Mouse (Mus musculus) central nervous system, embryonic 18 days (tissue): ENCODE data around the gene B4gat1. TPM values are rescaled to one million over a fixed set of nuclear protein-coding genes. Genes with fewer than 3 reads are reported as not detected.

Experiments
- polyA plus RNA-seq: library from polyadenylated mRNA; depleted of rRNA; stranded (reverse); fragments of >200 nt; gene quantifications from 2 replicates; pipeline ENCODE4 v1.2.3, GENCODE M21; 2012; rRNA removed

Gene B4gat1
- 56.5 and 59.7 TPM in 2 replicates for polyA plus RNA-seq

GRCm38 (mm10) chr19:5038709-5039156 is at the start of gene B4gat1, which contains the start of gene AC124502.3:
TSS of gene B4gat1 (plus strand) at chr19:5038826.
TSS of gene AC124502.3 (plus strand) at chr19:5038891.

DNA sequence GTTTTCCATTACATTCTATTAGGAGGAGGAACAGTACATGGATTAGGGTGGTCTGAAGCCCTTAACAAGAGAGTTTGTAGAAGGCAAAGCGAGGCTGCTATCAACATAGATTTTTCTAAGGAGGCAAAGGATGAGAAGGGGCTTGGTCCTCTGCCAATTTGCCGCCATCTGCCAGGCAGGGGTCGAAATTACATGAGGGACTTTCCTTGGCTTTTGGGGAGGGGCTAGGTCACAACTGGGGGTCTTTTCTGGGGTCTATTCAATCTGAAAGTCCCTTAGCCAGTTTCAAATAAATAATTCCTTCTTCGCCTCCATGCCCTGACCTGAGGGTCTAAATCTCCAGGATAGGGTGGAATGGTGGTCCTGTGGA is 48.4 kb upstream of the B4gat1 start, which contains the start of gene Npas4:
TSS of gene Npas4 (minus strand) at position 61 of the 370 bp plus-strand sequence.

DNA sequence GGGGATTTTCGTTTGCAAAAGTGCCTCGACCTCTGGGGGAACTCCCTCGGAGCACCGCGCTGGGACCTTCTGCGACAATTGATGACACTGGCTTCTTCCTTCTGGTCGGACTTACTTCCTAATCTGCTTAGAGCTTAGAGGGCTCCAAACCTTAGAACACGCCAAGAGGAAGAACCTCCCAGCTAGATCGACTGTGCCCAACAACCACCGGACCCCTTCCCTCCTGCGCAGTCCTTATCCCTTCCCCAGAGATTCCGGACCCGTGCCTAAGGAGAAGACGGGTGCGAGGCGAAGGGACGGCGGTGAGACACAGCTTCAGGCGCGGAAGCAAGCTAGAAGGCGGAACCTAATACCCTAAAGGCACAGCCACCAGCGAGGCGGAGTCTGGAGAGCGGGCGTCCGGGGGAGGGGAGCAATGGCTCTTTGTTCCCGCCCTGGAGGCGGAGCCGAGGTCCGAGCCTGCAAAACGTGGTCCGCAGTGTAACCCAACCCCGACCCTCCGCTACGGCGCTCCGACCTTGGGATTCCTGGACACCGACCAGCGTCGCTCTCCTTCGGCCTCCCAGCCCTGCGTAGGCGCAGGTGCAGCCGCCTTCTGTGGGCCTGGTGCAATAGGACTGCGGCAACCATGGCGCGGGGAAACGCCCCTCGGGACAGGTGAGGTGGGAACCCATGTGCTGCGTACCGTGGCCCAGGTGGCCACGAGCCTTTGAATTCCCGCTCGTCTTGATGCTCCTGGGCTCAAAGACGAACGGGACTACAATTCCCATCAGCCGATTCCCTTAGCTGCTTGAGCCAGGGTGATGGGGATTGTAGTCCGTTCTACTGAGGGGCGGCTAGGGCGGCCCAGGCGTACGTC is 14.8 kb upstream of the B4gat1 start, which contains the start of gene Slc29a2:
TSS of gene Slc29a2 (plus strand) at position 240 of the 859 bp plus-strand sequence.

DNA sequence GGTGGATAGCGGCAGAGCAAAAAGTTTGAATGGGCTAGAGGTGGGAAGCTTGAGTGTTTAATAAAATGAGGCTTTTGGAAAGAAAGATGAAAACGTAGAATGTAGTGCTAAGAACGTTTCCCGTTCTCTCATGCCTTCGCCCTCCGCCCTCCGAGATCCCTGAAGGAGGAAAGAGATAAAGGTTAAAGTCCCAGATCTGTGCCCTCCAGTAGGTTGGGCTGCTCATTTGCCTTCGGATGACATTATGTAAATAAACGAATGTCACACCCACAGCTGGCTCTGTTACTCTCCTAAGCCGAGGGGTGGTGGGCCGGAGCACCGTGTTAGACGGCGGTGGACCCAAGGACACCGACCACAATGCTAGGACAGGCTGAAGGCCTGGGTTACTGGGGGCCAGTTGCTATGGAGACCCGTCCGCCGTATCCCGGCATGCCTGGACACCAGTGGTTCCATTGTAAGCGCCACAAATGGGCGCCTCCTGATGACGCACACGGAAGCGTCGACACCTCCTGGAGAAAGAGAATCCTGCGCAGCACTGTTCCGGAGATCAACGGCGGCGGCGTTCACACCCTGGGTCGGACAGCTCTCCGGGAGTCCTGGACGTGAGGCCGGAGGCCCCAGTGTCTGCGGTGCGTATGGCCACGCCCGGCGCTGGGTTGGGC is 2.4 kb downstream of the B4gat1 start, which contains the start of gene Brms1:
TSS of gene Brms1 (plus strand) at position 493 of the 662 bp plus-strand sequence.

GRCm38 (mm10) chr19:5050047-5050905 is 11.7 kb downstream of the B4gat1 start, which contains the start of gene Rin1:
TSS of gene Rin1 (plus strand) at chr19:5050481.

DNA sequence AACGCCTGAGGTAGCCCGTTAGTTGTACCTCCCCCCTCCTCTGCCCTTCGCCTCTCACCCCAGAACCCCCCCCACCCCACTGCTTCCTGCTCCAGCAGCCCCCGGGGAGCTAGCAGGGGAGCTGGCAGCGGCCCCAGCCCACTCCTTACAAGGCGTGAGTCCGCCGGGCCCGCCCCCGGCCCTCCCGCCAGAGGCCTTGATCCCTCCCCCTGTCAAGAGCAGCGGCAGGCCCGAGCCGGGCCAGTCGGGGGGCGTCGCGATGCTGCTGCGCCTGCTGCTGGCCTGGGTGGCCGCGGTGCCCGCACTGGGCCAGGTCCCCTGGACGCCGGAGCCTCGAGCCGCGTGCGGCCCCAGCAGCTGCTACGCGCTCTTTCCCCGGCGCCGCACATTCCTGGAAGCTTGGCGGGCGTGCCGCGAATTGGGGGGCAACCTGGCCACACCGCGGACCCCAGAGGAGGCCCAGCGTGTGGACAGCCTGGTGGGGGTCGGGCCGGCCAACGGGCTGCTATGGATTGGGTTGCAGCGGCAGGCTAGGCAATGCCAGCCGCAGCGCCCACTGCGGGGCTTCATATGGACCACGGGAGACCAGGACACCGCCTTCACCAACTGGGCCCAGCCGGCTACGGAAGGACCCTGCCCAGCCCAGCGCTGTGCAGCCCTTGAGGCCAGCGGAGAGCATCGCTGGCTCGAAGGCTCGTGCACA is 29.4 kb downstream of the B4gat1 start, which contains the start of gene Cd248:
TSS of gene Cd248 (plus strand) at position 212 of the 703 bp plus-strand sequence.

GRCm38 (mm10) chr19:5085145-5085863 is 46.7 kb downstream of the B4gat1 start, which contains the start of gene Tmem151a:
TSS of gene Tmem151a (minus strand) at chr19:5085531.

DNA sequence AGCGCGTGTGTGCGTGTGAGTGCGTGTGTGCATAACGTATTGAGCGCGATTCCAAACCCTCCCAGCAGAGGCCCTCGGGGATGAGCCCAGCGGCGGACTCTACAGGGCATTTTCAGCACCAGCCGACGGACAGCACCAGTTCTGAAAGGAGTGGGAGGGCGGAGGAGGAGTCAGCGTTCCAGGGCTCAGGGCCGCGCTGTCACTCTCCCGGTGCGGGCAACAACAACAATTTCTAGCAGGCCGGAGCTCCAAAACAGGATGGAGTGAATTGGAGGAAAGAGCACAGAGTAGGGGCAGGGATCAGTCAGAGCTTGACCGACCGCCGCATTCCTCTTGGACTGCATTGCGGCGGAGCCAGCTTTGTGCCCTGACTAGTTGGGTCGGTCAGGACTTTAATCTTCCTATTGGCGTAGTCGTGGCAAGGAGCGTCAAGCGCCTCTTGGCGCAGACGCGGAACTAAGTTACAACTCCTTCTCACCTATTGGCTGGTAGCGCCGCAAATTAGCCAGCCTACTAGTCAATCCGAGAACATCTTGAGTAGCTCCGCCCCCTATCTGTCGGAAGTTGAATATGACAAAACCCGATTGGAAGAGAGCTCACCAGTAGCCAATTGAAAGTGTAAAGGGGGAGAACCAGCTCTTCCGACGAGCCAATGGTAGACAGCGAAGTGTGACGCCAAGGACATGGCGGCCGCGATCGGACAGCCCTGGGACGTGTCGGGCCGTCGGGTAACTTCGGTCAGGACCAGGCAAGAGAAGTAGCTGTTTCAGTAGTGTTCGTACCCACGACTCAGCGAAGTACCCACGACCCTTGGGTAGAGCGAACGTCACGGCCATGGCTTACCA is 49.5 kb downstream of the B4gat1 start, which contains the start of gene Yif1a:
TSS of gene Yif1a (plus strand) at position 655 of the 845 bp plus-strand sequence.

Other genes starting within 250 kb of the B4gat1 start
- 117 and 122 TPM in 2 replicates for gene Rbm4, start 244.9 kb upstream of the B4gat1 start, polyA plus RNA-seq
- gene Gm21992, start 227.2 kb upstream of the B4gat1 start, polyA plus RNA-seq, result 10.6 and 11.3 TPM in 2 replicates
- gene Rbm14, start 227.2 kb upstream of the B4gat1 start, polyA plus RNA-seq, result 45.3 and 49.8 TPM in 2 replicates
- gene Ccs, start 199.5 kb upstream of the B4gat1 start, polyA plus RNA-seq, result 42.6 and 45.4 TPM in 2 replicates
- 0.95 and 0.98 TPM in 2 replicates for gene Ccdc87, start 199.5 kb upstream of the B4gat1 start, polyA plus RNA-seq
- gene Ctsf, start 183.7 kb upstream of the B4gat1 start, polyA plus RNA-seq, result 77.2 and 77.8 TPM in 2 replicates
- 1.1 and 2.5 TPM in 2 replicates for gene Actn3, start 160.9 kb upstream of the B4gat1 start, polyA plus RNA-seq
- gene Zdhhc24, start 160.2 kb upstream of the B4gat1 start, polyA plus RNA-seq, result 34.2 and 37.1 TPM in 2 replicates
- gene Bbs1, start 132.2 kb upstream of the B4gat1 start, polyA plus RNA-seq, result 19.7 and 23.0 TPM in 2 replicates
- gene Dpp3, start 110.5 kb upstream of the B4gat1 start, polyA plus RNA-seq, result 89.2 and 90.6 TPM in 2 replicates
- 11.6 and 14.6 TPM in 2 replicates for gene Peli3, start 95.7 kb upstream of the B4gat1 start, polyA plus RNA-seq
- 93.3 and 102 TPM in 2 replicates for gene Mrpl11, start 76.7 kb upstream of the B4gat1 start, polyA plus RNA-seq
- gene Npas4, start 48.5 kb upstream of the B4gat1 start, polyA plus RNA-seq, result 7.7 and 9.5 TPM in 2 replicates
- gene Slc29a2, start 15.0 kb upstream of the B4gat1 start, polyA plus RNA-seq, result 39.3 and 39.8 TPM in 2 replicates
- 3.2 TPM in 2 replicates for gene AC124502.3, start 65 bp downstream of the B4gat1 start, polyA plus RNA-seq
- gene Brms1, start 2.5 kb downstream of the B4gat1 start, polyA plus RNA-seq, result 24.9 and 25.9 TPM in 2 replicates
- gene Rin1, start 11.7 kb downstream of the B4gat1 start, polyA plus RNA-seq, result 3.1 and 3.9 TPM in 2 replicates
- 8.3 and 9.9 TPM in 2 replicates for gene Cd248, start 29.3 kb downstream of the B4gat1 start, polyA plus RNA-seq
- gene Tmem151a, start 46.7 kb downstream of the B4gat1 start, polyA plus RNA-seq, result 24.0 and 25.4 TPM in 2 replicates
- gene Yif1a, start 49.7 kb downstream of the B4gat1 start, polyA plus RNA-seq, result 48.7 and 56.5 TPM in 2 replicates
- gene Cnih2, start 59.7 kb downstream of the B4gat1 start, polyA plus RNA-seq, result 463 and 505 TPM in 2 replicates
- gene Rab1b, start 68.2 kb downstream of the B4gat1 start, polyA plus RNA-seq, result 152 and 160 TPM in 2 replicates
- gene Klc2, start 79.7 kb downstream of the B4gat1 start, polyA plus RNA-seq, result 104 and 108 TPM in 2 replicates
- gene Pacs1, start 234.3 kb downstream of the B4gat1 start, polyA plus RNA-seq, result 50.6 and 57.1 TPM in 2 replicates